Mouse (Mus musculus) thymus, postnatal 36 days (tissue): ENCODE measurements around the gene Dbil5.
A peak's percentile ranks its signal among the peaks of the same experiment; 100 is the strongest.

Experiments
- DNase-seq, 2 experiments: peaks; one replicate each; pipeline ENCODE4 v3.0.0; 2022; ENCODE audit warnings: mixed read lengths in 2 of 2

The Dbil5 gene

GRCm38 (mm10) chr11:76239750-76240149 lies 22.3 kb downstream of the Dbil5 start:
- no peak for DNase-seq

- peak; percentile 86 to 87 for DNase-seq
Measured at GRCm38 (mm10) chr11:76242901-76243810, 25.7 kb downstream of the Dbil5 start, which contains the start of the genes Mrm3 and Glod4. Gene Mrm3 (plus strand): TSS chr11:76243715. Gene Glod4 (minus strand): TSS chr11:76243725.

GRCm38 (mm10) chr11:76243811-76244546 lies 26.6 kb downstream of the Dbil5 start:
- DNase-seq = no peak

GRCm38 (mm10) chr11:76246439-76246838 lies 29.0 kb downstream of the Dbil5 start:
- no peak for DNase-seq

GRCm38 (mm10) chr11:76247239-76247638 lies 29.8 kb downstream of the Dbil5 start:
- no peak for DNase-seq

GRCm38 (mm10) chr11:76252036-76252435 lies 34.6 kb downstream of the Dbil5 start:
- no peak for DNase-seq

- DNase-seq = peak; percentile 76 to 80
Measured at GRCm38 (mm10) chr11:76253145-76253917, 35.9 kb downstream of the Dbil5 start.

- DNase-seq = no peak
Measured at GRCm38 (mm10) chr11:76253918-76254264, 36.5 kb downstream of the Dbil5 start.

- no peak for DNase-seq
Measured at GRCm38 (mm10) chr11:76255431-76256001, 38.1 kb downstream of the Dbil5 start.

GRCm38 (mm10) chr11:76256129-76256528 lies 38.7 kb downstream of the Dbil5 start:
- DNase-seq = no peak

GRCm38 (mm10) chr11:76257386-76257785 lies 40.0 kb downstream of the Dbil5 start:
- no peak for DNase-seq

GRCm38 (mm10) chr11:76258511-76258910 lies 41.1 kb downstream of the Dbil5 start:
- DNase-seq = no peak

- DNase-seq = no peak
Measured at GRCm38 (mm10) chr11:76260208-76261050, 43.0 kb downstream of the Dbil5 start.

GRCm38 (mm10) chr11:76261224-76261623 lies 43.8 kb downstream of the Dbil5 start:
- no peak for DNase-seq

GRCm38 (mm10) chr11:76262611-76263351 lies 45.4 kb downstream of the Dbil5 start:
- no peak for DNase-seq

- no peak for DNase-seq
Measured at GRCm38 (mm10) chr11:76267550-76267949, 50.1 kb downstream of the Dbil5 start.

GRCm38 (mm10) chr11:76268001-76268459 lies 50.6 kb downstream of the Dbil5 start:
- no peak for DNase-seq
